Mouse (Mus musculus): ENCODE data around the gene Svs2. TPM values are rescaled to one million over a fixed set of nuclear protein-coding genes. Genes with fewer than 3 reads are reported as not detected.
A peak's percentile ranks its signal among the peaks of the same experiment; 100 is the strongest.
"Not testable (repeated sequence)": the region's sequence is repeated elsewhere in the genome, so short reads cannot be mapped to it uniquely, and the experiment has no call there.

Gene Svs2
- total RNA-seq (2015) (not detected in 2 replicates), total RNA-seq (2017) (not detected in 2 replicates)

- no peak for ATAC-seq (ENCODE audit: poor library complexity, severe bottlenecking)
Observed at GRCm38 (mm10) chr2:164238366-164238765, at the start of gene Svs2. Svs2 (minus strand) TSS chr2:164238466.

DNA sequence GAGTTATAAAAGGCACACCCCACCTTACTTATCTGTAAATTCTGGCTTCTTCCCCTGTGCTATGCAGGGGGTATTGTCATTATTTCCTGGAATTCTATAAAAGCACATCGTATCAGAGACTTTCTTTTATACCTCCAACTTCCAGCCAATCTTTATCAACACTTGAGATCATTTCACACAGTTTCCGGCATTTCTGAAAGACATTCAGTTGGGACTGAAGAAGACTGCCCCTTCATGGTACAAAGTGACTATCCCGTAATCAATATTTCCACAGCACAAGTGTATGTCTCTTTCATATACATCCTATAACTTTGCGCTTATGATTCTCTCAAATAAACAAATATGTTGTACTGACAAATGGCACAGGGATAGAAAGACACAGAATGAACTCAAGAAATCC, 40.1 kb upstream of the Svs2 start, which contains the start of gene Svs4:
TSS of gene Svs4 (minus strand) at position 101 of the 400 bp plus-strand sequence.
- no peak for ATAC-seq (ENCODE audit: poor library complexity, severe bottlenecking)

- ATAC-seq (ENCODE audit: poor library complexity, severe bottlenecking), result not testable (repeated sequence)
Observed at GRCm38 (mm10) chr2:164256540-164256939, 18.3 kb upstream of the Svs2 start, which contains the start of gene Svs3b. Svs3b (minus strand) TSS chr2:164256640.

DNA sequence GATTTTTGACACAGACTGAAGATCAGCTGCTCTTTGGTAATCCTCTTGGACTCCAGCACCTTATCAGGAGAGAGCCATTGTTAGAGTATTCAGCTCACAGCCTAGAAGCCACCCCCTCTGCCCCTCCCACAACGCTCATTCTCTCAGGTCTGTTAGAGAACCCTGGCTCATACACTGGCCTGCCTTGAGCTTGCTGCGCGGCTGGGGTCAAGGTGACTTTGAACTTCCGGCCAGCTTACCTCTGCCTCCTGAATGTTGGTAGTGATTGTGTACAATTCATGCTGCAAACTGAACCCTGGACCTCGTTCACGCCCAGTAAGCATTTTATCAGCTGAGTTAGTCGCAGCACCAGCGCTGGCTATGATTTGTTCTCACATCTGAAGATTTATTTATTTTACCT, 5.6 kb downstream of the Svs2 start:
- ATAC-seq (ENCODE audit: poor library complexity, severe bottlenecking), result no peak

DNA sequence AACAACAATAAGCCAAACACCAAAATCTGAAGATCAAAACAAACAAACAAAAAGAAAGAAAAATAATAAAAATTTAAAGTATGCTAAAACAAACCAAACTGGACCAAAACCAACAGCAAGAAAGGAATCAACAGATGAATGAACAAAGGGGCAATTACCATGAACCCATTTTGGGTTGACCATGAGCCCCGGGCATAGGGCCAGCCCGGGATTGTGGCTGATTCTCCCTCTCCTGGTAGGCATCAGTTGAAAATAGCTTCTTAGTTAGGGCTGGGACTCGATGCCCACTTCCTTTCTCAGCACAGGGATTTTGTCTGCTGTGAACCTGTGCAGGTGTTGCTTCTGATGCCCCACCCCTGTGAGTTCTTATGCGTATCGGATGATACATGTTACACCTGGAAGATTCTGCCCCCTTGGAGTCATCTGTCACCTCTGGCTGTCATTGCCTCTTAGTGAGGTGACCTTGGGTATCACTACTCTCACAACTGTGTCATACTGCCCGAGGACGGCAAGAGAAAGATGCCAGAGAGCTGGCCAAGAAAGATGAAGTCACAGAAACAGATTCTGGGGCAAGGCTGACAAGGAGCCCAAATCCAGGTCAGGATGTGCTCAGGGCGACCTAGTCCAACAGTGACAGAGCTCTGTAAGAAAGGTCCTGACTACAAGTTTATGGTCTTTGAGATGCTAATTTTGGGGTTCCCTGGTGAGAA, 9.8 kb downstream of the Svs2 start:
- ATAC-seq (ENCODE audit: poor library complexity, severe bottlenecking), result no peak

- ATAC-seq (ENCODE audit: poor library complexity, severe bottlenecking), result no peak
Observed at GRCm38 (mm10) chr2:164221522-164221921, 16.7 kb downstream of the Svs2 start, which contains the start of gene Wfdc15b. Wfdc15b (minus strand) TSS chr2:164221660.

DNA sequence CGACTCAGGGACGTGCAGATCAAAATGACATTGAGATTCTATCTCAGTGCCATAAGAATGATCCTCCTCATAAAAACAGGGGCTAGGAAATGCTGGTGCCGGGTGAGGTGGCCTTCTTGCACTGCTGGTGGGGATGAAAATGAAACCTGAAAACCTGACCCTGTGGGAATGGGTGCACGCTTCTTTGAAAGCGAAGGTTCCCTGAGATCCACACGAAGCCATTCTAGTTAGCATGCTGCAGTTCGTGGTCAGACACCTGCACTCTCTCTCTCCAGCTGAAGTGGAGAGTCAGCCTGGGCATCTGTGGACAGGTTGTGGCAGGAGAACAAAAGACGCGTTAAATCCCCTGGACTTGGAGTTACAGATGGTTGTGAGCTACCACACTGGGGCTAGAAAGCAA, 19.0 kb downstream of the Svs2 start:
- ATAC-seq (ENCODE audit: poor library complexity, severe bottlenecking), result no peak

DNA sequence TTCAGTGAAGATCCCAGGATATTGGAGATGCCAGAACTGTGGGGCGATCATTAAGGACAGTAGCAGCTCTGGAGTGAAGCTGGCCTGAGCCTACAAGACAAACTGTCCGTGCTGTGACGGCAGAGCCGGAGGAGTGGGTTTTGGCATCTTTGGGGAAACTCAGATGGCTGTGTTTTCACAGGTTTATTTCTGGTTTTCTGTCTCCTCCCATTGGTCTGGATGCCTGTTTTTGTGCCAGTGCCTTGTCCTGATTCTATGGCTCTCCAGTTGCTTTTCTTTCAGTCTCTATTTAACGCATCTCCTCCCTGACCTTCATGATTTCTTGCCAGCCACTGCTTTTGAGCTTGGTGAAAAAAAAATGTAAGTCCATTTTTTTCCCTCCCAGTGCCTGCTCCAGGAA, 25.6 kb downstream of the Svs2 start:
- no peak for ATAC-seq (ENCODE audit: poor library complexity, severe bottlenecking)

- no peak for ATAC-seq (ENCODE audit: poor library complexity, severe bottlenecking)
Observed at GRCm38 (mm10) chr2:164210892-164211291, 27.4 kb downstream of the Svs2 start.

DNA sequence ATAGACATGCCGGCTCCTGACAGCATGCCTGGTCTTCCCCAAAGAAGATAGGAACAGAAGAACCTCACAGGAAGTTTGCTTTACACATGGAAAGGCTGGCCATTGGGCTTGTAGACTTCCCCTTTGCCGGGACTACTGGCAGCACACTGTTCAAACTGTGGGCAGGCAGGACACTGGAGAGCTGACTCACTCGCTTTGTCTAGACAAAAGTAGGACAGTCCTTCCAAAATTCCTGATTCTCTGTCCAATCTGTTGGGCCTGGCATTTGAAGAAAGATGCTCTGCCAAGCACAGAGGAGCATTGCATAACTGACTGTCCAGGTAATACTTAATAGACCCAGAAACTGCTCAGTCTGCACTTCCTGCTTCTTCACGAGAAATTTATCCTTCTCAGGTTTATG, 31.6 kb downstream of the Svs2 start:
- ATAC-seq (ENCODE audit: poor library complexity, severe bottlenecking), result no peak

GRCm38 (mm10) chr2:164206011-164206410, 32.3 kb downstream of the Svs2 start:
- not testable (repeated sequence) for ATAC-seq (ENCODE audit: poor library complexity, severe bottlenecking)

DNA sequence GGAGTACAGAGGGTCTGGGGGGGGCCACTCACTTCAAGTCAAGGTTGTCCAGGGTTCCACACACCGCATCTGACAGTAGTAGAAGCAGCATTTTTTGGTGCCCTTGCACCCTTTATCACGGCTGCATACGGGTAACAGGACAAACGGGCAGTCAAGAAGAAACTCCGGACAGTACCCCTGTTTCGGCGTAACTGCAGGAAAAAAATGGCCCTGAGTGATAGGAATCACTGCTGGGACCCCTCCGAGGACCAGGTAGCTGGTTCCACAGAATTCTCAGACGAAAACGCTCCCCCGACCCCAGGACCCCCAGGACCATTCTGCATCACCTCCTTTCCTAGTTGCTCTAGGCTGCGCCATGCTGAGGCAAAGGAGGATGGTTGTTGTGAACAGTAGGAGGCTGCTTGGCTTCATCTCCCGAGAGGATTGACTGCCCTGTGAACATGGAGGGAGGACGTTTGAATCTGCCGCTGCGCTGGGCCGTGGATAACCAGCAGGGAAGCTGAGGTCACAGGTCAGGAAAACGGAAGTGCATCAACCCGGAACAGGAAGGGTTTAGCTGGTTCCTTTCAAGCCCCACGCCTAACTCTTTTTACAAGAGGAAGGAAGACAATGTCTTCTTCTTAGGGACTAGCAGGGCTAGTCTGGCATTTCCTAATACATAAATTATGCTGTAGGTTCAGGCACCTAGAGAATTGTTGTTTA, 38.5 kb downstream of the Svs2 start, which contains the start of gene Wfdc15a:
TSS of gene Wfdc15a (minus strand) at position 505 of the 702 bp plus-strand sequence.
- no peak for ATAC-seq (ENCODE audit: poor library complexity, severe bottlenecking)

GRCm38 (mm10) chr2:164196700-164196990, 41.6 kb downstream of the Svs2 start:
- no peak for ATAC-seq (ENCODE audit: poor library complexity, severe bottlenecking)

GRCm38 (mm10) chr2:164195971-164196699, 42.1 kb downstream of the Svs2 start:
- no peak for ATAC-seq (ENCODE audit: poor library complexity, severe bottlenecking)

GRCm38 (mm10) chr2:164194959-164195630, 43.2 kb downstream of the Svs2 start:
- no peak for ATAC-seq (ENCODE audit: poor library complexity, severe bottlenecking)

GRCm38 (mm10) chr2:164192279-164192678, 46.0 kb downstream of the Svs2 start:
- ATAC-seq (ENCODE audit: poor library complexity, severe bottlenecking), result no peak

DNA sequence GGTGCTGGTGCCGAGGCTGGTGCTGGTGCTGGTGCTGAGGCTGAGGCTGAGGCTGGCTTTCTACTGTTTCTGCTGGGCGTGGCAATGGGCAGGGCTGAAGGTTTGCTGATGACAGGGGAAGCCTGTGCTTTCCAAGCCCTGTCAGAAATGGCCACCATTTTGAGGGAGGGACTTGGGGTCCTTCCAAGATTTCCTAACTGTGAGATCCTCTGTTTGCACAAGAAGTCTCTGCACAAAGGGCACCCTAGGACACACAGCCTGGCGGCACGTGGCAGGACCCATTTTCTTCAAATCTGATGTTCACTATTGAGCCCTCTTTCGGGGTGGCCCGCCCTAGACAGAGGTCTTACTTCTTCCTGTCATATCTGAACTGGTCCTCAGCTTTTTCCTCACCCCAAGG, 47.7 kb downstream of the Svs2 start, which contains the start of gene Wfdc12:
TSS of gene Wfdc12 (minus strand) at position 33 of the 400 bp plus-strand sequence.
- ATAC-seq (ENCODE audit: poor library complexity, severe bottlenecking), result no peak

DNA sequence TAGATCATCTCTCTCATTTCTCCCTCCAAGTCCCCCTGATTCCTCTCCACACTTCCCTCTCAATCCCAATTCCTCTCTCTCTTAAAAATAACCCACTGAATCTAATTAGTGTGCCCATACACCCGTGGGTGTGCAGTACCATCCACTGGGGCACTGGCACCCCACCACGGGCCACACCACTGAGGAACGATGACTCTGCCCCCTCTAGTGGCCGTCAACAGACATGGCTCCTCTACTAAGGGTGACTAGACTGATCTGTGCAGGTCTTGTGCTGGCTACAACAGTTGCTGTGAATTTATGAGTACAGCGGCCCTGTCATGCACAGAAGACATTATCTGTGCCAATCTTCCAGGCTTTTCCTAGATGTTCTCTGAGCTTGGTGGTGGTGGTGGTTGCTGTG, 49.5 kb downstream of the Svs2 start:
- peak; percentile 82 for ATAC-seq (ENCODE audit: poor library complexity, severe bottlenecking)
